8 mouse cellular contexts compared by ENCODE assay signal in the genomic region with DNA sequence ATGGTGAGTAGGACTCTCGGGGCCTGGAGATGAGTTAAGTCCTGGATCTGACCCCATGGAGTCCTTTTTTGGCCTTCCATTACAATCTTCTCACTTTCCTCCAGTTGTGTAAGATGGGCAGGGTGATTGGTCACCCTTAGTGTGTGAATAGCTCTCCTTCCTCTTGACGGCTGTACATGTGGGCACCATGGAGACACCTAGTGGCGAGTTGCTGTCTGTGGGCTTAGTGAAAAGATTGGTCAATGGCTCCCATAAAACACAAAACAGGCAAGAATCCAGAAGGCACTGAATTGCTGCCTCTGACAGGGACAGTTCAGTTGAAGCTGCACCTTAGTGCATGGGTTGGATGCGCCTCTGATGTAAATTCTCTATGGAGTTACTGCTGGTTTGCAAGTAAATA. TPM values are rescaled to one million over a fixed set of nuclear protein-coding genes. Genes with fewer than 3 reads are reported as not detected.
DNase-seq lines count a peak whose midpoint lies in the region; ATAC-seq and TF ChIP-seq lines count a peak whose summit lies in the region.

No protein-coding gene starts in this region.

- intact Hi-C loops in left cerebral cortex, postnatal 25 days (cut with DNase I): loop anchor here (5.0 kb wide), 1 partner anchor 94 kb away; no protein-coding TSS in a partner anchor

- H3K27ac ChIP-seq in ES-E14 (ENCODE audit: insufficient read depth, low read depth, low read length, poor library complexity, severe bottlenecking): no peak overlapping the region
- no peak overlapping the region for H3K27ac ChIP-seq in intestine, embryonic 16.5 days (ENCODE audit: low read length)
- no peak overlapping the region for H3K27ac ChIP-seq in midbrain, postnatal 0 days (ENCODE audit: low read depth, low read length)

- peak; percentile 94 for TF ChIP-seq CTCF in midbrain, postnatal 0 days (IDR thresholded peaks at IDR 0.05)

- ATAC-seq in intestine, embryonic 16.5 days: 0 out of 2 replicates have a peak, but pooled peaks have one; percentile 36
- ATAC-seq in midbrain, postnatal 0 days (ENCODE audit: low FRiP score): no peak

- 28% methylated on average over 4 of the region's 4 CpGs for WGBS in intestine, embryonic 16.5 days
- WGBS in midbrain, postnatal 0 days: 25% methylated on average over 4 of the region's 4 CpGs

- H3K4me1 ChIP-seq in ES-E14 (ENCODE audit: control insufficient read depth in 2 of 2, insufficient read depth in 2 of 2, low read length in 2 of 2, poor library complexity in 1 of 2): no peaks in the 10 kb centered on the region
- H3K4me1 ChIP-seq in intestine, embryonic 16.5 days (ENCODE audit: control insufficient read depth, insufficient read depth, low read length): no peaks in the 10 kb centered on the region
- no peaks in the 10 kb centered on the region for H3K4me1 ChIP-seq in midbrain, postnatal 0 days (ENCODE audit: insufficient read depth, low read length)

- H3K4me2 ChIP-seq in intestine, embryonic 16.5 days (ENCODE audit: low read depth, low read length): no peak overlapping the region
- no peak overlapping the region for H3K4me2 ChIP-seq in midbrain, postnatal 0 days (ENCODE audit: low read depth, low read length, poor library complexity, severe bottlenecking)

- no peak overlapping the region for H3K9ac ChIP-seq in ES-E14 (ENCODE audit: insufficient read depth, low read depth, low read length, poor library complexity, severe bottlenecking)
- H3K9ac ChIP-seq in intestine, embryonic 16.5 days (ENCODE audit: low read depth, low read length): no peak overlapping the region
- H3K9ac ChIP-seq in midbrain, postnatal 0 days (replicated peaks; ENCODE audit: low read length, poor library complexity, severe bottlenecking): no peak overlapping the region

- DNase-seq in 3T3-L1 (ENCODE audit: low read depth, low spot score) (peak; percentile 80), ES-E14 (ENCODE audit: low read depth, low spot score) (peak; percentile 33)
- peak; percentile 80 for DNase-seq in cerebellum, adult 11-12 months
- DNase-seq in frontal cortex, adult 2 months (ENCODE audit: extremely low spot score in 1 of 2, low spot score in 1 of 2): peak; percentile 38 to 86
- peak; percentile 67 to 86 for DNase-seq in left cerebral cortex, postnatal 25 days (ENCODE audit: low spot score in 2 of 2)
- DNase-seq in midbrain, postnatal 0 days (ENCODE audit: low spot score): peak; percentile 76
- peak; percentile 66 for DNase-seq in thymus, postnatal 4 days

- no peaks in the 10 kb centered on the region for H3K27me3 ChIP-seq in intestine, embryonic 16.5 days (replicated peaks; ENCODE audit: control insufficient read depth, insufficient read depth, low read length)
- no peaks in the 10 kb centered on the region for H3K27me3 ChIP-seq in midbrain, postnatal 0 days (ENCODE audit: insufficient read depth, low read length)

- H3K9me3 ChIP-seq in ES-E14 (ENCODE audit: control insufficient read depth, insufficient read depth, low read depth, low read length): no peaks in the 10 kb centered on the region
- no peaks in the 10 kb centered on the region for H3K9me3 ChIP-seq in intestine, embryonic 16.5 days (ENCODE audit: control insufficient read depth, low read length)
- no peaks in the 10 kb centered on the region for H3K9me3 ChIP-seq in midbrain, postnatal 0 days (ENCODE audit: low read length)

- in situ Hi-C loops in ES-E14 (cut with MboI; ENCODE audit: low sequenced_read_pairs in 2 of 2, unreplicated experiment in 2 of 2): loop anchor here in 1 of 2 experiments (25.0 kb wide), 1 partner anchor 89 kb away; a partner anchor contains a TSS

- H3K4me3 ChIP-seq in ES-E14 (ENCODE audit: insufficient read depth in 1 of 2, low read depth in 1 of 2, low read length in 2 of 2, poor library complexity in 1 of 2, severe bottlenecking in 1 of 2): no peak overlapping the region
- H3K4me3 ChIP-seq in intestine, embryonic 16.5 days (ENCODE audit: low read length): no peak overlapping the region
- no peak overlapping the region for H3K4me3 ChIP-seq in midbrain, postnatal 0 days (ENCODE audit: low read depth, low read length)

- H3K36me3 ChIP-seq in ES-E14 (ENCODE audit: control insufficient read depth, insufficient read depth, low read length, poor library complexity, severe bottlenecking): no peaks in the 10 kb centered on the region
- H3K36me3 ChIP-seq in intestine, embryonic 16.5 days (ENCODE audit: control insufficient read depth, insufficient read depth, low read length): no peaks in the 10 kb centered on the region
- H3K36me3 ChIP-seq in midbrain, postnatal 0 days (ENCODE audit: insufficient read depth, low read length): no peaks in the 10 kb centered on the region

TF ChIP-seq in ES-E14, 5 proteins besides CTCF, POLR2A, EP300 and RAD21:
- no peak for TF ChIP-seq ZNF384 (IDR thresholded peaks at IDR 0.05; ENCODE audit: low read depth, low read length)
- TF ChIP-seq ZC3H11A (IDR thresholded peaks at IDR 0.05; ENCODE audit: borderline replicate concordance, low read depth, low read length): no peak; the same call in 1 of the 2 replicates
- TF ChIP-seq HCFC1 (IDR thresholded peaks at IDR 0.05; ENCODE audit: borderline replicate concordance, insufficient read depth, low read length): no peak
- no peak for TF ChIP-seq CHD2 (IDR thresholded peaks at IDR 0.05; ENCODE audit: low read depth, low read length)
- TF ChIP-seq MAFK (IDR thresholded peaks at IDR 0.05; ENCODE audit: insufficient read depth, low read depth, low read length): no peak

RNA-seq across cellular contexts. Expression of a gene that starts 33.3 kb away (rescaled TPM):
- 0.98 and 1.5 TPM in 2 replicates for total RNA-seq in ES-E14 (2012; rRNA removed)
- 28.5 and 32.3 TPM in 2 replicates for polyA plus RNA-seq in frontal cortex, adult 2 months (2012; rRNA removed)
- 0.23 and 0.35 TPM in 2 replicates for polyA plus RNA-seq in intestine, embryonic 16.5 days (2015; fragmentation: Nextera tagmentation; extraction: Ambion mirVana)
- 100 to 1,000 TPM in 1 of 2 experiments, 10 to 100 TPM in 1; 93.7 to 115 TPM for total RNA-seq in left cerebral cortex, postnatal 25 days (2021)
- total RNA-seq in midbrain, postnatal 0 days (2014; rRNA removed): 85.1 and 85.3 TPM in 2 replicates
- polyA plus RNA-seq in midbrain, postnatal 0 days (2015; fragmentation: Nextera tagmentation; extraction: Ambion mirVana): 18.4 and 22.8 TPM in 2 replicates

RNA-seq across cellular contexts. Expression of a gene that starts 43.0 kb away (rescaled TPM):
- total RNA-seq in ES-E14 (2012; rRNA removed): 44.3 and 65.9 TPM in 2 replicates
- 291 and 293 TPM in 2 replicates for polyA plus RNA-seq in frontal cortex, adult 2 months (2012; rRNA removed)
- 233 and 238 TPM in 2 replicates for polyA plus RNA-seq in intestine, embryonic 16.5 days (2015; fragmentation: Nextera tagmentation; extraction: Ambion mirVana)
- total RNA-seq in left cerebral cortex, postnatal 25 days (2021): 100 to 1,000 TPM; 445 to 487 TPM
- 160 and 223 TPM in 2 replicates for total RNA-seq in midbrain, postnatal 0 days (2014; rRNA removed)
- polyA plus RNA-seq in midbrain, postnatal 0 days (2015; fragmentation: Nextera tagmentation; extraction: Ambion mirVana): 649 and 656 TPM in 2 replicates

Comparison
In these comparisons a context has a peak if more than half of its experiments do, and no peak if none do; other contexts are left out.
1. RNA of a gene that starts 33.3 kb away (total RNA-seq): 93.7 to 115 TPM in left cerebral cortex, postnatal 25 days and 85.1 to 85.3 TPM in midbrain, postnatal 0 days; 0.98 to 1.5 TPM in ES-E14; every median in the first group is over 10 times any median in the second.
2. Peak in every context shown above with its lines, with median percentiles within 50 percentile points of each other: DNase-seq.